Mouse (Mus musculus): ENCODE measurements around the gene Angptl2.

GRCm38 (mm10) chr2:33220246-33220645 is 4.4 kb downstream of the Angptl2 start:
- TF ChIP-seq GATA1 (IDR thresholded peaks at IDR 0.05; ENCODE audit: low read length) = no peak
- TF ChIP-seq TAL1 (IDR thresholded peaks at IDR 0.05; ENCODE audit: low read length) = no peak

All from erythroblast, embryonic 14.5 days (primary cell).